Comparison of ENCODE assay signal across 8 mouse cellular contexts in genomic region chr1:74332241-74332763, GRCm38 (mm10). TPM values are rescaled to one million over a fixed set of nuclear protein-coding genes. Genes with fewer than 3 reads are reported as not detected.
A peak's percentile ranks its signal among the peaks of the same experiment; 100 is the strongest.
DNase-seq lines count a peak whose midpoint lies in the region; ATAC-seq and TF ChIP-seq lines count a peak whose summit lies in the region.

No protein-coding gene starts in this region.

- under 1% methylated on average over 36 of the region's 36 CpGs for WGBS in bone marrow, adult 2 months
- under 1% methylated on average over 36 of the region's 36 CpGs for WGBS in embryonic facial prominence, embryonic 15.5 days
- WGBS in limb, embryonic 14.5 days = under 1% methylated on average over 34 of the region's 36 CpGs
- whole genome bisulfite sequencing in midbrain, postnatal 0 days = under 1% methylated on average over 36 of the region's 36 CpGs

- H3K9me3 ChIP-seq in embryonic facial prominence, embryonic 15.5 days (replicated peaks) = no peaks in the 10 kb centered on the region
- no peaks in the 10 kb centered on the region for H3K9me3 ChIP-seq in limb, embryonic 14.5 days (ENCODE audit: control insufficient read depth, low read length)
- H3K9me3 ChIP-seq in midbrain, postnatal 0 days (ENCODE audit: low read length) = no peaks in the 10 kb centered on the region

- H3K36me3 ChIP-seq in embryonic facial prominence, embryonic 15.5 days = 0 out of 2 replicates have a peak, but pooled peaks cover 3% of the 10 kb centered on the region
- H3K36me3 ChIP-seq in limb, embryonic 14.5 days (ENCODE audit: control insufficient read depth, insufficient read depth, low read length) = no peaks in the 10 kb centered on the region
- H3K36me3 ChIP-seq in midbrain, postnatal 0 days (ENCODE audit: insufficient read depth, low read length) = no peaks in the 10 kb centered on the region

- TF ChIP-seq POLR2A in bone marrow, adult 2 months (IDR thresholded peaks at IDR 0.05; ENCODE audit: borderline replicate concordance, control insufficient read depth, low read depth, low read length) = no peak
- TF ChIP-seq POLR2A in limb, embryonic 14.5 days (IDR thresholded peaks at IDR 0.05; ENCODE audit: borderline replicate concordance, extremely low read depth, insufficient read depth, insufficient read length) = peak; percentile 25; the same call in 1 of the 2 replicates

- ATAC-seq in embryonic facial prominence, embryonic 15.5 days (ENCODE audit: insufficient number of reproducible peaks, low FRiP score, low TSS enrichment, low read depth) = peak; percentile 93
- peak; percentile 93 for ATAC-seq in limb, embryonic 14.5 days (ENCODE audit: low FRiP score, low read depth)
- ATAC-seq in midbrain, postnatal 0 days (ENCODE audit: low FRiP score) = peak; percentile 93

- H3K4me3 ChIP-seq in bone marrow, adult 2 months (replicated peaks; ENCODE audit: control insufficient read depth, low read depth, low read length) = peak overlapping the region; percentile 48
- peak overlapping the region; percentile 55 for H3K4me3 ChIP-seq in embryonic facial prominence, embryonic 15.5 days (replicated peaks)
- H3K4me3 ChIP-seq in limb, embryonic 14.5 days (replicated peaks; ENCODE audit: low read length) = peak overlapping the region; percentile 51
- H3K4me3 ChIP-seq in midbrain, postnatal 0 days (ENCODE audit: low read depth, low read length) = peak overlapping the region; percentile 48

- H3K9ac ChIP-seq in embryonic facial prominence, embryonic 15.5 days = peak overlapping the region; percentile 27; the same call in 1 of the 2 replicates
- peak overlapping the region; percentile 55 for H3K9ac ChIP-seq in limb, embryonic 14.5 days (ENCODE audit: low read depth, low read length, severe bottlenecking)
- peak overlapping the region; percentile 62 for H3K9ac ChIP-seq in midbrain, postnatal 0 days (replicated peaks; ENCODE audit: low read length, poor library complexity, severe bottlenecking)

- no peak overlapping the region for H3K27ac ChIP-seq in bone marrow, adult 2 months (ENCODE audit: control insufficient read depth, insufficient read depth, low read depth, low read length, poor library complexity)
- peak overlapping the region; percentile 92 for H3K27ac ChIP-seq in embryonic facial prominence, embryonic 15.5 days (replicated peaks)
- H3K27ac ChIP-seq in limb, embryonic 14.5 days (replicated peaks; ENCODE audit: low read depth, low read length) = peak overlapping the region; percentile 44; the same call in 1 of the 2 replicates
- H3K27ac ChIP-seq in midbrain, postnatal 0 days (ENCODE audit: low read depth, low read length) = peak overlapping the region; percentile 51

- peaks cover 7% of the 10 kb centered on the region for H3K4me1 ChIP-seq in bone marrow, adult 2 months (ENCODE audit: control insufficient read depth, insufficient read depth, low read length)
- H3K4me1 ChIP-seq in embryonic facial prominence, embryonic 15.5 days = peaks cover 54% of the 10 kb centered on the region
- peaks cover 20% of the 10 kb centered on the region for H3K4me1 ChIP-seq in limb, embryonic 14.5 days (ENCODE audit: control insufficient read depth, insufficient read depth, low read length)
- 0 out of 2 replicates have a peak, but pooled peaks cover 2% of the 10 kb centered on the region for H3K4me1 ChIP-seq in midbrain, postnatal 0 days (ENCODE audit: insufficient read depth, low read length)

- peak; percentile 34; the same call in 1 of the 2 replicates for TF ChIP-seq CTCF in bone marrow, adult 2 months (IDR thresholded peaks at IDR 0.05; ENCODE audit: control insufficient read depth, insufficient read depth, low read length)
- TF ChIP-seq CTCF in midbrain, postnatal 0 days (IDR thresholded peaks at IDR 0.05) = peak; percentile 70

- no peaks in the 10 kb centered on the region for H3K27me3 ChIP-seq in embryonic facial prominence, embryonic 15.5 days
- H3K27me3 ChIP-seq in limb, embryonic 14.5 days (ENCODE audit: control insufficient read depth, insufficient read depth, low read length) = no peaks in the 10 kb centered on the region
- no peaks in the 10 kb centered on the region for H3K27me3 ChIP-seq in midbrain, postnatal 0 days (ENCODE audit: insufficient read depth, low read length)

- peak overlapping the region; percentile 85 for H3K4me2 ChIP-seq in embryonic facial prominence, embryonic 15.5 days (replicated peaks)
- H3K4me2 ChIP-seq in limb, embryonic 14.5 days (replicated peaks; ENCODE audit: low read depth, low read length, severe bottlenecking) = peak overlapping the region; percentile 82
- H3K4me2 ChIP-seq in midbrain, postnatal 0 days (ENCODE audit: low read depth, low read length, poor library complexity, severe bottlenecking) = peak overlapping the region; percentile 88

- DNase-seq in 416B (ENCODE audit: low read depth) = peak; percentile 99
- DNase-seq in heart, adult 8-10 months (ENCODE audit: low spot score) = peak; percentile 94
- peak; percentile 99 for DNase-seq in kidney, adult 9 months
- DNase-seq in limb, embryonic 14.5 days (ENCODE audit: low spot score) = peak; percentile 95
- peak; percentile 97 for DNase-seq in midbrain, postnatal 0 days (ENCODE audit: low spot score)
- peak; percentile 85 to 87 for DNase-seq in spleen, postnatal 14 days (ENCODE audit: low spot score in 2 of 2)

RNA-seq across cellular contexts. Expression of gene Tmbim1, which starts 26.9 kb away (rescaled TPM):
- 6.7 and 15.6 TPM in 2 replicates for polyA plus RNA-seq in bone marrow, adult 2 months (2011; ENCODE audit: insufficient read depth, insufficient read length, low replicate concordance, missing spikeins)
- polyA plus RNA-seq in embryonic facial prominence, embryonic 15.5 days (2015; fragmentation: Nextera tagmentation; extraction: Ambion mirVana) = 56.6 and 63.9 TPM in 2 replicates
- 10 to 100 TPM; 40.4 to 45.1 (median 44.2) TPM for total RNA-seq in heart, adult 8-10 months (2022)
- 48.0 and 102 TPM in 2 replicates for polyA plus RNA-seq in limb, embryonic 14.5 days (2012; rRNA removed)
- 37.7 and 41.7 TPM in 2 replicates for polyA plus RNA-seq in limb, embryonic 14.5 days (2014; fragmentation: Nextera tagmentation; extraction: Ambion mirVana)
- total RNA-seq in midbrain, postnatal 0 days (2014; rRNA removed) = 9.8 and 20.7 TPM in 2 replicates
- polyA plus RNA-seq in midbrain, postnatal 0 days (2015; fragmentation: Nextera tagmentation; extraction: Ambion mirVana) = 9.8 and 10.5 TPM in 2 replicates

RNA-seq across cellular contexts. Expression of gene Catip, which starts 29.6 kb away (rescaled TPM):
- not detected in 2 replicates for polyA plus RNA-seq in bone marrow, adult 2 months (2011; ENCODE audit: insufficient read depth, insufficient read length, low replicate concordance, missing spikeins)
- 2.5 and 2.8 TPM in 2 replicates for polyA plus RNA-seq in embryonic facial prominence, embryonic 15.5 days (2015; fragmentation: Nextera tagmentation; extraction: Ambion mirVana)
- total RNA-seq in heart, adult 8-10 months (2022) = under 1 TPM; 0.17 to 0.37 (median 0.25) TPM
- 3.8 and 4.2 TPM in 2 replicates for polyA plus RNA-seq in limb, embryonic 14.5 days (2012; rRNA removed)
- 0.73 and 1.8 TPM in 2 replicates for polyA plus RNA-seq in limb, embryonic 14.5 days (2014; fragmentation: Nextera tagmentation; extraction: Ambion mirVana)
- 2.7 and 4.0 TPM in 2 replicates for total RNA-seq in midbrain, postnatal 0 days (2014; rRNA removed)
- 1.6 and 2.4 TPM in 2 replicates for polyA plus RNA-seq in midbrain, postnatal 0 days (2015; fragmentation: Nextera tagmentation; extraction: Ambion mirVana)

RNA-seq across cellular contexts. Expression of gene Slc11a1, which starts 42.7 kb away (rescaled TPM):
- 10.8 and 16.9 TPM in 2 replicates for polyA plus RNA-seq in bone marrow, adult 2 months (2011; ENCODE audit: insufficient read depth, insufficient read length, low replicate concordance, missing spikeins)
- polyA plus RNA-seq in embryonic facial prominence, embryonic 15.5 days (2015; fragmentation: Nextera tagmentation; extraction: Ambion mirVana) = 3.7 and 4.7 TPM in 2 replicates
- 1 to 10 TPM; 3.9 to 6.6 (median 5.1) TPM for total RNA-seq in heart, adult 8-10 months (2022)
- 7.2 and 8.0 TPM in 2 replicates for polyA plus RNA-seq in limb, embryonic 14.5 days (2012; rRNA removed)
- polyA plus RNA-seq in limb, embryonic 14.5 days (2014; fragmentation: Nextera tagmentation; extraction: Ambion mirVana) = 3.2 and 3.5 TPM in 2 replicates
- 7.8 and 12.6 TPM in 2 replicates for total RNA-seq in midbrain, postnatal 0 days (2014; rRNA removed)
- 1.3 and 1.7 TPM in 2 replicates for polyA plus RNA-seq in midbrain, postnatal 0 days (2015; fragmentation: Nextera tagmentation; extraction: Ambion mirVana)

RNA-seq across cellular contexts. Expression of gene Pnkd, which starts 47.6 kb away (rescaled TPM):
- polyA plus RNA-seq in bone marrow, adult 2 months (2011; ENCODE audit: insufficient read depth, insufficient read length, low replicate concordance, missing spikeins) = 7.3 and 28.8 TPM in 2 replicates
- 120 and 130 TPM in 2 replicates for polyA plus RNA-seq in embryonic facial prominence, embryonic 15.5 days (2015; fragmentation: Nextera tagmentation; extraction: Ambion mirVana)
- 100 to 1,000 TPM; 125 to 142 (median 135) TPM for total RNA-seq in heart, adult 8-10 months (2022)
- 63.9 and 70.7 TPM in 2 replicates for polyA plus RNA-seq in limb, embryonic 14.5 days (2012; rRNA removed)
- polyA plus RNA-seq in limb, embryonic 14.5 days (2014; fragmentation: Nextera tagmentation; extraction: Ambion mirVana) = 124 and 129 TPM in 2 replicates
- 101 and 116 TPM in 2 replicates for total RNA-seq in midbrain, postnatal 0 days (2014; rRNA removed)
- polyA plus RNA-seq in midbrain, postnatal 0 days (2015; fragmentation: Nextera tagmentation; extraction: Ambion mirVana) = 135 and 140 TPM in 2 replicates

RNA-seq across cellular contexts. Expression of gene Aamp, which starts 47.8 kb away (rescaled TPM):
- polyA plus RNA-seq in bone marrow, adult 2 months (2011; ENCODE audit: insufficient read depth, insufficient read length, low replicate concordance, missing spikeins) = 56.2 and 76.6 TPM in 2 replicates
- 247 and 256 TPM in 2 replicates for polyA plus RNA-seq in embryonic facial prominence, embryonic 15.5 days (2015; fragmentation: Nextera tagmentation; extraction: Ambion mirVana)
- total RNA-seq in heart, adult 8-10 months (2022) = 100 to 1,000 TPM in 2 of 4 experiments, 10 to 100 TPM in 2; 95.4 to 107 (median 99.6) TPM
- 174 and 181 TPM in 2 replicates for polyA plus RNA-seq in limb, embryonic 14.5 days (2012; rRNA removed)
- polyA plus RNA-seq in limb, embryonic 14.5 days (2014; fragmentation: Nextera tagmentation; extraction: Ambion mirVana) = 228 and 238 TPM in 2 replicates
- total RNA-seq in midbrain, postnatal 0 days (2014; rRNA removed) = 139 and 148 TPM in 2 replicates
- 203 and 216 TPM in 2 replicates for polyA plus RNA-seq in midbrain, postnatal 0 days (2015; fragmentation: Nextera tagmentation; extraction: Ambion mirVana)
